Mouse (Mus musculus): Measurements from ENCODE around the gene Lactbl1.

- TF ChIP-seq POLR2A (IDR thresholded peaks at IDR 0.05; ENCODE audit: extremely low read depth, insufficient read depth, low read length) (no peak), CTCF (IDR thresholded peaks at IDR 0.05; ENCODE audit: extremely low read depth, insufficient read depth, low read length) (no peak)
Measured at GRCm38 (mm10) chr4:136592111-136592510, 30.3 kb upstream of the Lactbl1 start.

All from cortical plate, adult 2 months (tissue).